Mouse (Mus musculus) small intestine, adult 2 months (tissue): ENCODE measurements around the gene Vrk1. TPM values are rescaled to one million over a fixed set of nuclear protein-coding genes. Genes with fewer than 3 reads are reported as not detected.

Experiments
- H3K27ac ChIP-seq: fragments of 200-500 bp; 2 replicates; pipeline ENCODE4 v1.5.1; 2012; ENCODE audit warnings: low read depth, low read length, control low read depth, inconsistent platforms; ENCODE audit not compliant: insufficient read depth
- H3K27me3 ChIP-seq: fragments of 200-500 bp; 2 replicates; pipeline ENCODE4 v1.6.1; 2012; ENCODE audit warnings: mild to moderate bottlenecking, moderate library complexity, low read length, inconsistent platforms; ENCODE audit not compliant: control insufficient read depth, insufficient read depth
- H3K36me3 ChIP-seq: fragments of 200-500 bp; 2 replicates; pipeline ENCODE4 v1.6.1; 2012; ENCODE audit warnings: mild to moderate bottlenecking, low read length, control low read depth, inconsistent platforms; ENCODE audit not compliant: control insufficient read depth, insufficient read depth
- H3K4me1 ChIP-seq: fragments of 200-500 bp; 2 replicates; pipeline ENCODE4 v1.6.1; 2012; ENCODE audit warnings: low read length, inconsistent platforms, mixed read lengths; ENCODE audit not compliant: control insufficient read depth, insufficient read depth, insufficient read length
- H3K4me3 ChIP-seq: fragments of 200-500 bp; 2 replicates; pipeline ENCODE4 v1.5.1; 2012; ENCODE audit warnings: low read depth, mild to moderate bottlenecking, control low read depth, inconsistent platforms, low read length, moderate library complexity
- CTCF ChIP-seq: fragments of 200-500 bp; IDR thresholded peaks from 2 replicates; pipeline ENCODE4 v1.5.1; 2012; ENCODE audit warnings: low read depth, mild to moderate bottlenecking, control low read depth, inconsistent platforms, low read length, moderate library complexity, mixed read lengths; ENCODE audit not compliant: insufficient replicate concordance, insufficient read length; ENCODE audit errors: extremely low read depth
- POLR2A ChIP-seq: fragments of 200-500 bp; IDR thresholded peaks from 2 replicates; pipeline ENCODE4 v1.6.1; 2012; ENCODE audit warnings: low read depth, mild to moderate bottlenecking, control low read depth, inconsistent platforms, low read length, moderate library complexity
- WGBS: fragments of 180-500 bp; shearing (Covaris S2); methylation state at CpG from one replicate; pipeline ENCODE4 v1.1.7; 2018; 5-methylcytosine and 5-hydroxymethylcytosine counted together
- polyA plus RNA-seq: library from polyadenylated mRNA; depleted of rRNA; stranded (reverse); fragments of >200 nt; gene quantifications from 2 replicates; pipeline ENCODE4 v1.2.3, GENCODE M21; 2012

Vrk1 gene
- polyA plus RNA-seq, 1 experiment = 2.5 TPM

DNA sequence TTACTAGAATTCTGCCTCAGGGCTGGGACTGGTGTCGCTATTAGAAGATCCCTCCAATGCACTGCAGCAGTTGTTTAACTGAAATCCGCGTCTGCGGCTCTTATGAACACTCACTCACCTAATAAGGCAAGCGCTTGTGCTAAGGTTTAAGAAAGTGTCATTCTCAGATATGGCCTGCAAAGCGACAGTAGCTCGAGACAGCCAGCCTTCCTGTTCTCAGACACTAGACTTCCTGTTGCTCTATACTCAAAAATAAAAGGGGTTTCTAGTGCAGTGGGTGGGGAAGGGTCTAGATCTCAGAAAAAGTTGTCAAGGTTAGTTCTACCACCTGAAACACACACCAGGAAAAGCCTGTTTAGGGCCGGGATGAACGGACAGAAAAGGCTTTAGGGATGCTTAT, 21.9 kb downstream of the Vrk1 start:
- TF ChIP-seq CTCF (no peak), POLR2A (no peak)
- 76% methylated on average over 9 of the region's 9 CpGs for WGBS
- H3K4me1 ChIP-seq = peaks cover 13% of the 10 kb centered on the region
- no peaks in the 10 kb centered on the region for H3K36me3 ChIP-seq
- peak overlapping the region; percentile 70 for H3K27ac ChIP-seq
- H3K27me3 ChIP-seq = no peaks in the 10 kb centered on the region
- no peak overlapping the region for H3K4me3 ChIP-seq

DNA sequence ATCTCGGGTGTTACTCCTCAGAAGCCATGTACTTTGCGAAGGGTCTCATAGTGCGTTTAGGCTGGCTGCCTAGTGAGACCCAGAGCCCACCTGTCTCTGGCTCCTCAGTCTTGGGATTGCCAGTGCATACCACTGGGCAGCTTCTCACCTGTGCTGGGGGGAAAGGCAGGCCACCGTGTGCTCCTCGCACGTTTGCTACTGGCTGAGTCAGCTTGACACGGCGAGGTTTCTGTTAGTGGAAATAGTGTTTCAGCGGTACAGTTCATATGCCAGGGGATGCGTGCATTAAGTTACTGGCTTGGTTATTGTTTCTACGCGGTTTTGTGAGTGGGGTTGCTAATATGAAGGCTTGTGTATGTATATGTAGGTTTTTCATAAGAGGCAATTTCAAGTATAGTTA, 22.3 kb downstream of the Vrk1 start:
- no peak for TF ChIP-seq CTCF
- TF ChIP-seq POLR2A = no peak
- H3K27ac ChIP-seq = peak overlapping the region; percentile 60
- WGBS = 88% methylated on average over 12 of the region's 12 CpGs

DNA sequence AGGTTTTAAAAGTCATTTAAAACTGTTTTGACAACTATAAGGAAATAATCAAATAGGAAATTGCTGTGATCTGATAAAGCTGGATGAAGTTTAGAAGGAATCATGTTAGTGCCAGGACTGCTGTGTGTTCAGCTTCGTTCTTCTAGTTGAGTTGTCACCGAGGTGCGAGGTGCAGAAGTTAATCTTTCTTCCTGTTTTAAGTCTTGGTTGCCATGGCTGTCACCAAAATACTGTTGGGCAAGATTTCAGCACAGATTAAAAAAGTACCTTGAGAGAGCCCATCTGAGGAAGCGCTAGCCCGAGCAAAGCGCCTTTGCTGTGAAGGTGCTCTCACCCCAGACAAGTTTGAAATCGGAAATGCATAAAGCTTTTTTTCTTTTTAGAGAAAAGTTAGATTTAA, 24.2 kb downstream of the Vrk1 start:
- Histone ChIP-seq H3K27me3 (no peaks in the 10 kb centered on the region), H3K4me3 (no peak overlapping the region), H3K4me1 (peaks cover 13% of the 10 kb centered on the region), H3K36me3 (peaks cover 5% of the 10 kb centered on the region), H3K27ac (no peak overlapping the region)
- TF ChIP-seq POLR2A = no peak
- TF ChIP-seq CTCF = no peak
- WGBS = 58% methylated on average over 7 of the region's 7 CpGs

More for the DNA sequence above, 22.3 kb downstream of the Vrk1 start:
- Histone ChIP-seq H3K36me3 (no peaks in the 10 kb centered on the region; the same call in 1 of the 2 replicates), H3K4me3 (no peak overlapping the region), H3K4me1 (peaks cover 13% of the 10 kb centered on the region), H3K27me3 (no peaks in the 10 kb centered on the region)

DNA sequence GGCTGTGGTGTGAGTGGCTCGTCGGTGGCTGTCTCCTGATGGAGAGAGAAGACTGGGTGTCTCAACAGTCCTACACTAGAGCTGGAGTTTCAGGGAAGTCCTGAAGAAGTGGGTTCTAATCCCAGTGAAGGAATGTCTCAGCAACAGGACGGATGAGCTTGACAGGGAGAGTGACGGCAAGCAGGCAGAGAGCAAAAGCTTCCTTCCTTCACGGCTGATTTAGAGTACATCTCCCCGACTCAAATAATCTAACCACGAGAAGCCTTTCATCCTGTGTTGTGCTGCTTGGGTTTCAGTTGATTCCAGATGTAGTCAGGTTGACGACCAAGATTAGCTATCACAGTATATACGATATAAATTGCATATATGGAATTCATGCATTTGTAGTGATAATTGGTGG, 24.7 kb downstream of the Vrk1 start:
- Histone ChIP-seq H3K4me3 (no peak overlapping the region), H3K27me3 (no peaks in the 10 kb centered on the region), H3K36me3 (peaks cover 5% of the 10 kb centered on the region), H3K27ac (no peak overlapping the region), H3K4me1 (peaks cover 13% of the 10 kb centered on the region)
- TF ChIP-seq CTCF = no peak
- TF ChIP-seq POLR2A = no peak
- WGBS = 85% methylated on average over 9 of the region's 9 CpGs

DNA sequence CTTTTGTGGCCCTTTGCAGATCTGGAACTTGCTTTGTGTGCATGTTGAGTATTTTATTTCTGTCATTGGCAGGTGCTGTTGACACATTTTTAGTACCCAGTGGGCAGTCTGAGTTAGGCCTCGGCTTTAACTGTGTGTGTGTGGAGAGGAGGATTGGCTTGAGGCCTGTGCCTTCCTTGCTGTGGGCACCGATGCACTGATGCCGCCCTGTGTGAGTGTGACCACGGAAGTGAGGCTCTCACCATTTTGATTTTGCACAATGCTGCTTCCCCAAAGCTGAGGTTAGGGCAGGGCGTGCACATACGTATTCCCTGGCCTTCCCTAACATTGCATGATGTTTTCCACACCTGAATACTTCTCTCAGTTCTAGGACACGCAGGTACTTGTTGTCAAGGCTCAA, 30.2 kb downstream of the Vrk1 start:
- peaks cover 13% of the 10 kb centered on the region for H3K36me3 ChIP-seq
- TF ChIP-seq POLR2A (no peak), CTCF (no peak)
- no peak overlapping the region for H3K27ac ChIP-seq
- whole genome bisulfite sequencing = 90% methylated on average over 7 of the region's 7 CpGs
- no peak overlapping the region for H3K4me3 ChIP-seq
- H3K4me1 ChIP-seq = no peaks in the 10 kb centered on the region
- no peaks in the 10 kb centered on the region for H3K27me3 ChIP-seq

DNA sequence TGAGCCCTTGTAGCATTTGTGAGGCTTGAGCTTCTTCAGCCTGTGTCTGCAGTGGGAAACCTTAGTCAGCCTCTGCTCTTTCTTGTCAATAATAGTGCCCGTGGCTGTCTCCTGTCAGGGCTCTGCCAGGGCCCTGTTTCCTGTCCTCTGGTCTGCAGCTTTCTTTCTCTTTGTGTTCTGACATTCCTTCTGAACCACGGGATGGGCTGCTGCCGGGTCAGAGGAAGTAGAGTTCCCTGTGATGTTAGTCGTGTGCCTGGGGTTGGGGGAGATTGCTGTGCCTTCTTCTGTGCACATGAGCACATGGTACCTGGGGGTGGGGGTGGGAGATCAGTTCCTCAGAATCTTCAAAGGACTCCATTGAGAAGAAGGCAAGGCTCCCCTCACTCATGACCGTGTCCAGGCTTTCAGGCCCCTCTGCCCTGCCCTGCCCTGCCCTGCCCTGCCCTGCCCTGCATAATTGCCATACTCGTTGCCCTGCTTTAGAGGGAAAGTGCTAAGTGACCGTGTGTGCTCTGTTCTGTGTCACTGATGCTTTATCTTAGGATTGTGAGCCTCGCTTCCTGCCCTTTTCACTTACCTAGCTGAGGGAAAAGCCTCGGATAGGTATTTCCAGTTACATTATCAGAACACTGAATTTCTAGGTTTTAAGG, 36.2 kb downstream of the Vrk1 start:
- H3K36me3 ChIP-seq = peaks cover 14% of the 10 kb centered on the region
- H3K4me3 ChIP-seq = no peak overlapping the region
- H3K4me1 ChIP-seq = peaks cover 6% of the 10 kb centered on the region; the same call in 1 of the 2 replicates
- TF ChIP-seq CTCF (no peak), POLR2A (no peak)
- no peaks in the 10 kb centered on the region for H3K27me3 ChIP-seq
- WGBS = 31% methylated on average over 9 of the region's 9 CpGs
- no peak overlapping the region for H3K27ac ChIP-seq

DNA sequence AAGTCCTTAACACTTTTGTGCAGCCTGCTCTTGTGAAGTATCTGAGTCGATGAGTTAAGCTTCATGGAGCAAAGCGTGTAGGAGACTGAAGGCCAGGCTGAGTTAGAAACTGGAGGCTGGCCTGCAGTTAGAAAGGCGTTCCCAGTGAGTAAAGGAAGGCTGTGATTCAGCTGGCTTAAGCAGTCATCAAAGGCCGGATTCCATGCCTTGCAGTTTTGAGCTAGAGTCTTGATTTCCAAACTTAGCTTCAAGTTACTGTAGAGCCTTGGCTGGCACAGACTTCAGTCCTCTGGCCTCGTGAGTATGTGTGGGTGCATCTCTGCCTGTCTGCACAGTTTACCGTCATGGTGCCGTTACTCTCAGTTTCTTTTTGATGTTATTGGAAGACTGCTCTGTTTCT, 42.2 kb downstream of the Vrk1 start:
- Histone ChIP-seq H3K4me3 (no peak overlapping the region), H3K27ac (no peak overlapping the region), H3K36me3 (peaks cover 3% of the 10 kb centered on the region; the same call in 1 of the 2 replicates), H3K27me3 (no peaks in the 10 kb centered on the region), H3K4me1 (no peaks in the 10 kb centered on the region)
- TF ChIP-seq CTCF (no peak), POLR2A (no peak)
- 93% methylated on average over 7 of the region's 7 CpGs for WGBS

DNA sequence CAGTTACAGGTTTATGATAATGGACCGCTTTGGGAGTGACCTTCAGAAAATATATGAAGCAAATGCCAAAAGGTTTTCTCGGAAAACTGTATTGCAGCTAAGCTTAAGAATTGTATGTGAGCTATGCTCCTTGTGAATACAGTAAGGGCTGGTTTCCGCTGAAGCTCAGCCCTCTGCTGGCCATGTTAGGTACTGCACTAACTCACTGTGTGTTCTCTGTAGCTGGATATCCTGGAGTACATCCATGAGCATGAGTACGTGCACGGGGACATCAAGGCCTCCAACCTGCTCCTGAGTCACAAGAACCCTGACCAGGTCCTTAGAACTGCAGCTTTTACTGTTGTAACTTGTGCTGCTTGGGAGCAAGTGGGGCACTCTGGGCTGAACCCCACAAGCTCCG, 45.8 kb downstream of the Vrk1 start:
- Histone ChIP-seq H3K4me3 (no peak overlapping the region), H3K27me3 (no peaks in the 10 kb centered on the region), H3K4me1 (no peaks in the 10 kb centered on the region), H3K27ac (no peak overlapping the region), H3K36me3 (peaks cover 8% of the 10 kb centered on the region)
- 30% methylated on average over 6 of the region's 6 CpGs for WGBS
- no peak for TF ChIP-seq POLR2A
- peak; percentile 75; the same call in 1 of the 2 replicates for TF ChIP-seq CTCF
